Comparison of ENCODE assay signal across 21 mouse cellular contexts in the genomic region with DNA sequence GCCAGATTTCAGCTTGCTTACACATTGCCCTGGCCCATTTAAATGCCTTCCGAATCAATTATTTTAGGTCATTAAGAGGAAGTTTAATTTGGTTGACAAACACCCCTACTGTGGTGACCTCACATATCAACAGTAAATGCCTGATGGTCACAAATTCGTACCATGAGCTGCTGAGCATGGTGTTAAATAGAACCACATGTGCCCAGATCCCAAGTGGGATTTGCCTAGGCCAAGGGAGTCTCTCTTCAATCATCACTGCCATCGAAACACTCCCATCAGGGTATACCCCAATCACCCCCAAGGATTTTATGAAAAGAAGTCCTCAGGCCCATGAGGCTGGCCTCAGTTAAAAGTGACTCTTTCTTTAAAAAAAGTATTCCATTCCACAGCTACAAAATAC.
"Had no signal": no experiment of that assay in that cellular context is flagged by ENCODE, and none has a peak within 500 bp of the region (broad histone marks: within the 10 kb centered on the region; RNA-seq: fewer than 3 reads in every experiment).

No protein-coding gene starts in this region.

- H3K4me1 ChIP-seq: liver, embryonic 15.5 days; stomach, embryonic 15.5 days had no signal

- H3K36me3 ChIP-seq: limb, embryonic 13.5 days; liver, embryonic 15.5 days; midbrain, embryonic 12.5 days; neural tube, embryonic 13.5 days; stomach, embryonic 15.5 days had no signal

- H3K27ac ChIP-seq: kidney, postnatal 0 days; left cerebral cortex, adult 2 months; limb, embryonic 13.5 days; liver, embryonic 12.5 days; liver, embryonic 15.5 days; midbrain, embryonic 12.5 days; neural tube, embryonic 13.5 days; stomach, embryonic 15.5 days had no signal

- H3K9ac ChIP-seq: limb, embryonic 13.5 days; liver, embryonic 12.5 days; liver, embryonic 15.5 days; midbrain, embryonic 12.5 days; neural tube, embryonic 13.5 days; stomach, embryonic 15.5 days had no signal

- H3K4me3 ChIP-seq: left cerebral cortex, adult 2 months; limb, embryonic 13.5 days; liver, embryonic 12.5 days; liver, embryonic 15.5 days; midbrain, embryonic 12.5 days; myocyte; neural tube, embryonic 13.5 days; stomach, embryonic 15.5 days had no signal

- ATAC-seq: liver, embryonic 12.5 days; midbrain, embryonic 16.5 days had no signal

- DNase-seq: kidney, adult 2 months; kidney, postnatal 36 days; layer of hippocampus, postnatal 36 days; liver; lung, adult 2 months; lung, postnatal 14 days; lung, postnatal 4 days; retina, postnatal 1 day; right cerebral cortex, postnatal 25 days; spleen, adult 18-20 months; thymus, postnatal 25 days had no signal

- H3K27me3 ChIP-seq: liver, embryonic 12.5 days; liver, embryonic 15.5 days; midbrain, embryonic 12.5 days; neural tube, embryonic 13.5 days; stomach, embryonic 15.5 days had no signal

- H3K9me3 ChIP-seq: limb, embryonic 13.5 days; liver, embryonic 12.5 days; liver, embryonic 15.5 days; midbrain, embryonic 12.5 days; neural tube, embryonic 13.5 days; stomach, embryonic 15.5 days had no signal

- H3K4me2 ChIP-seq: limb, embryonic 13.5 days; liver, embryonic 12.5 days; liver, embryonic 15.5 days; midbrain, embryonic 12.5 days; neural tube, embryonic 13.5 days; stomach, embryonic 15.5 days had no signal
